Mouse (Mus musculus) MEL (cell line): ENCODE measurements at regions not wholly inside any gene's neighbourhood (a gene's known extent, or its start where the extent isn't known, plus 50 kb on each side); places are given as distances from the start of the nearest gene placed in this dataset.

Experiments used
- DNase-seq: peaks from one replicate; pipeline ENCODE4 v3.0.0; 2011; ENCODE audit warnings: low read depth, low spot score
- H3K27ac ChIP-seq: 2 replicates; pipeline ENCODE4 v1.5.1; 2012; ENCODE audit warnings: low read depth, mild to moderate bottlenecking, control low read depth, low read length, moderate library complexity; ENCODE audit not compliant: control insufficient read depth
- H3K27me3 ChIP-seq, 2 experiments: fragments of 150-350 bp in 1 of 2; sonication (generic) in 1 of 2; 2 replicates each; pipeline ENCODE4 v1.6.1; 2012; ENCODE audit warnings: low read length in 2 of 2, mild to moderate bottlenecking in 2 of 2, improper control_type of control experiment in 1 of 2, moderate library complexity in 1 of 2; ENCODE audit not compliant: insufficient read depth in 2 of 2, control insufficient read depth in 1 of 2
- H3K36me3 ChIP-seq, 2 experiments: 2 replicates each; pipeline ENCODE4 v1.6.1; 2012 to 2014; ENCODE audit warnings: low read length in 2 of 2, improper control_type of control experiment in 1 of 2, inconsistent platforms in 1 of 2, mild to moderate bottlenecking in 1 of 2; ENCODE audit not compliant: insufficient read depth in 2 of 2, control insufficient read depth in 1 of 2
- H3K4me1 ChIP-seq, 2 experiments: fragments of 150-350 bp in 1 of 2; sonication (generic) in 1 of 2; 2 replicates each; pipeline ENCODE4 v1.6.1; 2012; ENCODE audit warnings: low read length in 2 of 2, improper control_type of control experiment in 1 of 2, mild to moderate bottlenecking in 1 of 2; ENCODE audit not compliant: insufficient read depth in 2 of 2, control insufficient read depth in 1 of 2
- H3K4me3 ChIP-seq, 2 experiments: fragments of 150-350 bp in 1 of 2; sonication (generic) in 1 of 2; 2 replicates each; pipeline ENCODE4 v1.5.1; 2012; ENCODE audit warnings: low read depth in 2 of 2, low read length in 2 of 2, mild to moderate bottlenecking in 2 of 2, moderate library complexity in 2 of 2, control low read depth in 1 of 2, improper control_type of control experiment in 1 of 2; ENCODE audit not compliant: control insufficient read depth in 1 of 2, insufficient read depth in 1 of 2
- H3K79me2 ChIP-seq: 2 replicates; pipeline ENCODE4 v1.6.1; 2012; ENCODE audit warnings: mild to moderate bottlenecking, low read length, moderate library complexity; ENCODE audit not compliant: control insufficient read depth, poor library complexity, insufficient read depth
- H3K9ac ChIP-seq: 2 replicates; pipeline ENCODE4 v1.6.1; 2012; ENCODE audit warnings: low read depth, mild to moderate bottlenecking, control low read depth, low read length, moderate library complexity; ENCODE audit not compliant: control insufficient read depth, poor library complexity, severe bottlenecking
- H3K9me3 ChIP-seq: fragments of 150-350 bp; sonication (generic); replicated peaks from 2 replicates; pipeline ENCODE4 v1.6.1; 2012; ENCODE audit warnings: mild to moderate bottlenecking, low read length, improper control_type of control experiment, moderate library complexity; ENCODE audit not compliant: insufficient read depth
- CHD2 ChIP-seq: IDR thresholded peaks from 2 replicates; pipeline ENCODE4 v1.6.1; 2011; ENCODE audit warnings: low read length, improper control_type of control experiment
- CTCF ChIP-seq, 3 experiments: IDR thresholded peaks in 2 of 3; conservative IDR thresholded peaks in 1 of 3; 2 replicates each; pipeline ENCODE4 v1.5.1; 2011 to 2012; ENCODE audit warnings: low read length in 3 of 3, low read depth in 2 of 3, mild to moderate bottlenecking in 2 of 3, improper control_type of control experiment in 1 of 3, inconsistent platforms in 1 of 3, mixed read lengths in 1 of 3, moderate library complexity in 1 of 3; ENCODE audit not compliant: control insufficient read depth in 1 of 3, insufficient read depth in 1 of 3, poor library complexity in 1 of 3, severe bottlenecking in 1 of 3
- ETS1 ChIP-seq: IDR thresholded peaks from 2 replicates; pipeline ENCODE4 v1.6.1; 2012; ENCODE audit warnings: low read depth, mild to moderate bottlenecking, inconsistent platforms, low read length, improper control_type of control experiment, moderate library complexity
- GABPA ChIP-seq: IDR thresholded peaks from 2 replicates; pipeline ENCODE4 v1.6.1; 2012; ENCODE audit warnings: low read depth, mild to moderate bottlenecking, inconsistent platforms, low read length, improper control_type of control experiment, moderate library complexity
- GATA1 ChIP-seq: IDR thresholded peaks from 2 replicates; pipeline ENCODE4 v1.6.1; 2011; ENCODE audit warnings: low read depth, low read length, improper control_type of control experiment
- JUND ChIP-seq: IDR thresholded peaks from 2 replicates; pipeline ENCODE4 v1.6.1; 2011; ENCODE audit warnings: low read depth, mild to moderate bottlenecking, improper control_type of control experiment, low read length
- KAT2A ChIP-seq: conservative IDR thresholded peaks from 2 replicates; pipeline ENCODE4 v1.6.1; 2012; ENCODE audit warnings: low read depth, low read length, improper control_type of control experiment, inconsistent platforms
- MAFK ChIP-seq: IDR thresholded peaks from 2 replicates; pipeline ENCODE4 v1.6.1; 2011; ENCODE audit warnings: low read depth, mild to moderate bottlenecking, low read length, improper control_type of control experiment, borderline replicate concordance
- MAZ ChIP-seq: IDR thresholded peaks from 2 replicates; pipeline ENCODE4 v1.6.1; 2012; ENCODE audit warnings: low read depth, mild to moderate bottlenecking, inconsistent platforms, low read length, improper control_type of control experiment
- NELFE ChIP-seq: IDR thresholded peaks from 2 replicates; pipeline ENCODE4 v1.6.1; 2011; ENCODE audit warnings: low read depth, low read length, improper control_type of control experiment
- NRF1 ChIP-seq: IDR thresholded peaks from 2 replicates; pipeline ENCODE4 v1.6.1; 2014; ENCODE audit warnings: low read depth, mild to moderate bottlenecking, inconsistent platforms, low read length, improper control_type of control experiment, moderate library complexity; ENCODE audit not compliant: poor library complexity, insufficient read depth, severe bottlenecking
- POLR2A ChIP-seq, 2 experiments: IDR thresholded peaks; 2 replicates each; pipeline ENCODE4 v1.6.1; 2011 to 2012; ENCODE audit warnings: low read length in 2 of 2, mild to moderate bottlenecking in 2 of 2, control low read depth in 1 of 2, improper control_type of control experiment in 1 of 2, low read depth in 1 of 2, moderate library complexity in 1 of 2; ENCODE audit not compliant: control insufficient read depth in 1 of 2, insufficient read depth in 1 of 2, poor library complexity in 1 of 2
- POLR2AphosphoS2 ChIP-seq: IDR thresholded peaks from 2 replicates; pipeline ENCODE4 v1.6.1; 2011; ENCODE audit warnings: low read length, improper control_type of control experiment
- RAD21 ChIP-seq: IDR thresholded peaks from 2 replicates; pipeline ENCODE4 v1.6.1; 2011; ENCODE audit warnings: mild to moderate bottlenecking, low read depth, low read length, improper control_type of control experiment
- RCOR1 ChIP-seq: IDR thresholded peaks from 2 replicates; pipeline ENCODE4 v1.6.1; 2012; ENCODE audit warnings: low read depth, mild to moderate bottlenecking, inconsistent platforms, low read length, improper control_type of control experiment
- SMC3 ChIP-seq: IDR thresholded peaks from 2 replicates; pipeline ENCODE4 v1.6.1; 2011; ENCODE audit warnings: low read depth, low read length, improper control_type of control experiment
- USF1 ChIP-seq: IDR thresholded peaks from 2 replicates; pipeline ENCODE4 v1.6.1; 2014; ENCODE audit warnings: low read depth, mild to moderate bottlenecking, inconsistent platforms, low read length, improper control_type of control experiment, moderate library complexity
- USF2 ChIP-seq, 2 experiments: IDR thresholded peaks; 2 replicates each; pipeline ENCODE4 v1.6.1; 2011 to 2012; ENCODE audit warnings: improper control_type of control experiment in 2 of 2, low read length in 2 of 2, borderline replicate concordance in 1 of 2, inconsistent platforms in 1 of 2, low read depth in 1 of 2, mild to moderate bottlenecking in 1 of 2; ENCODE audit not compliant: insufficient read depth in 1 of 2
- ZC3H11A ChIP-seq: IDR thresholded peaks from 2 replicates; pipeline ENCODE4 v1.6.1; 2012; ENCODE audit warnings: low read depth, mild to moderate bottlenecking, inconsistent platforms, low read length, improper control_type of control experiment
- ZKSCAN1 ChIP-seq: IDR thresholded peaks from 2 replicates; pipeline ENCODE4 v1.6.1; 2012; ENCODE audit warnings: low read depth, mild to moderate bottlenecking, inconsistent platforms, low read length, improper control_type of control experiment, moderate library complexity

DNA sequence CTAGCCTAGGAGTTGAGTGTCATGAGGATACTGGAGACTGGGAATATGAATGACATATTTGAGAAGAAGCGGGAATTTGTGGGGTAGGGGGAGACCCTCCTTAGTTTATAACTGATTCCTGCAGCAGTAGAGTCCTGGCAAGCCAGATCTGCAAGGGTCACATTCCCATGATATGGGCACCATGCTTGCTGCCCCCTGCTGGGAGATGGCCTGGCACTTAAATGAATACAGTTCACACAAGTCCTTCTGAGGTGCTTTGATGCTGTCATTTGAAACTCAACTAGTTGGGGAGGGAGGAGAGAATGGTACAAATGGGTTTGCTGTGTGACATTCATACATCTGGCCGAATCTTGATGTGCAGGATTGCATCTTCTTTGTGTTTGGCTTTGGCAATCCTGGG, 556.4 kb downstream of the Ebf1 start:
- Histone ChIP-seq H3K27me3 (no peaks in the 10 kb centered on the region), H3K4me3 (no peak overlapping the region), H3K9me3 (no peaks in the 10 kb centered on the region), H3K27ac (no peak overlapping the region), H3K36me3 (no peaks in the 10 kb centered on the region), H3K4me1 (no peaks in the 10 kb centered on the region), H3K79me2 (no peaks in the 10 kb centered on the region), H3K9ac (no peak overlapping the region)
- no peak for DNase-seq
- TF ChIP-seq POLR2A (IDR thresholded peaks at IDR 0.05; ENCODE audit: control insufficient read depth in 1 of 2, insufficient read depth in 1 of 2, low read depth in 1 of 2, low read length in 2 of 2, poor library complexity in 1 of 2) = no peak
- no peak for TF ChIP-seq SMC3

DNA sequence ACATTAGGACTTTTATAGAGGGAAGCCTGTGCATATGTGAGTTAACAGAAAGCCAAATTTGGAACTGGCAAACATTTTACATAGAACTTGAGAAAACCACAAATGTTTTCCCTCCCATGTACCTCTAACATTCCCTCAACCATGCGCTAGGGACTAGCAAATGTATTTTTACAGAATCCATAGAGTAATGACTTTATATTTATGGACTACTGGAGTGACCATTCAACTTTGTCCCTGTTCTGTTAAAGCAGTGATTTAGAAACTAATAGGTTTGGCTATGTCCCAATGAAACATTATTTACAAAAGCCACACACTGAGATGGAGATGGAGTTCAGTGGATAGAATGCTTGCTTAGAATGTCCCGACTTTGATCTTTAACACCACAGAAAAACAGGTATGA, 557.0 kb downstream of the Ebf1 start:
- Histone ChIP-seq H3K9me3 (no peaks in the 10 kb centered on the region), H3K4me3 (no peak overlapping the region), H3K36me3 (no peaks in the 10 kb centered on the region), H3K79me2 (no peaks in the 10 kb centered on the region), H3K4me1 (no peaks in the 10 kb centered on the region), H3K9ac (no peak overlapping the region), H3K27ac (no peak overlapping the region), H3K27me3 (no peaks in the 10 kb centered on the region)
- no peak for DNase-seq
- no peak for TF ChIP-seq NELFE
- no peak for TF ChIP-seq MAZ
- no peak for TF ChIP-seq CTCF (IDR thresholded peaks at IDR 0.05 in 2 of 3, conservative IDR thresholded peaks at IDR 0.05 in 1 of 3; ENCODE audit: control insufficient read depth in 1 of 3, insufficient read depth in 1 of 3, low read depth in 2 of 3, low read length in 3 of 3, poor library complexity in 1 of 3, severe bottlenecking in 1 of 3)
- no peak for TF ChIP-seq ETS1
- TF ChIP-seq USF1 = no peak
- TF ChIP-seq GABPA = no peak
- TF ChIP-seq NRF1 = no peak
- TF ChIP-seq GATA1 = no peak
- no peak for TF ChIP-seq USF2 (IDR thresholded peaks at IDR 0.05; ENCODE audit: borderline replicate concordance in 1 of 2, insufficient read depth in 1 of 2, low read depth in 1 of 2, low read length in 2 of 2)
- TF ChIP-seq ZKSCAN1 = no peak
- no peak for TF ChIP-seq KAT2A
- TF ChIP-seq CHD2 = no peak

DNA sequence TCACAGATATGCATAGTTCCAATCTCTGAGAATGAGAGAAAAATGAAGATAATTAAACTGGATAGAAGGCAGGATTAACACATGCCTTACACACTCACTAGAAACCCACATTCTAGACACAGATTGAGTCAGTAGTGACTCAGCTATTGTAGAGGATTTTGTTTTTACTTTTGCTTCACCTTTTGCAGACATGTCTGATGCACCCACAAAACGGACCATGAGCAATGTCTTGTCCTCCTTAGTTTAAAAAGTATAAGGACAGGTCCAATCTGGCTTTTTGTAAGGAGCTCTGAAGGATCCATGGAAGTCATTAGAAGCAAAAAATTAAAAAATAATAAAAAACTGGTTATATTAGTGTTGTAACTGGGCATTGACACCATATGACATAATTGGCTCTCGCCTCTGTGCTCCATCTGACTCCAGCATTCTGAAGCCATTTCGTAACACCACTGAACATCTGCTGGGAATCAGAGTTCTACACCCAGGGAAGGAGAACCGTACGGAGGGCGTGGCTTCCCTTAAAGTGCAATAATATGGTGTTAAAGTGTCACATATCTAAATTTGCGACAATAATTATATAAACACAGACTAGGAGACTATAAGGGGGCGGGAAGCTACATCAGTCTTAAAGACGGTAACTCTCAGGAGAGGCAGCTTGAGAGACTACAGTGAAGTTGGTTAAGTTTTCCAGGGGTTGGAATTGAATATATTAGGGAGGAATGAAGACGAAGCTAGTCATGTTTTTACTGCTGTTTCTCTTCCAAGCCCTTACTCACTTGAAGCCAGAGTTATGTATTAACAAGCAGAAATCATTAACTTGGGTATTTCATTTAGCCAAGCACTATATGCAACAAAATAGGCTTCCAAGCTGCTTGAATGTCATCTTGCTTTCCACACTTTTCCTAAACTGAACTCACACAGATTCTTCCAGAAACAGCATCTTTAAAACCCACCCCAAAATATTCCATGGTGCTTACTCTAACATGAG, 558.0 kb downstream of the Ebf1 start:
- no peaks in the 10 kb centered on the region for H3K4me1 ChIP-seq
- no peaks in the 10 kb centered on the region for H3K36me3 ChIP-seq
- H3K27me3 ChIP-seq = no peaks in the 10 kb centered on the region
- DNase-seq = no peak
- TF ChIP-seq RCOR1 (no peak), MAFK (no peak), GATA1 (no peak), CHD2 (no peak), ZC3H11A (no peak), KAT2A (no peak), POLR2AphosphoS2 (no peak), ZKSCAN1 (no peak), JUND (no peak), GABPA (no peak), RAD21 (no peak), NRF1 (no peak)
- H3K27ac ChIP-seq = no peak overlapping the region
- no peak overlapping the region for H3K9ac ChIP-seq
- no peak overlapping the region for H3K4me3 ChIP-seq
- no peaks in the 10 kb centered on the region for H3K9me3 ChIP-seq
- H3K79me2 ChIP-seq = no peaks in the 10 kb centered on the region
